Mouse (Mus musculus) bone marrow, adult 2 months (tissue): ENCODE measurements around the gene Smim4. TPM values are rescaled to one million over a fixed set of nuclear protein-coding genes. Genes with fewer than 3 reads are reported as not detected.

Experiments
- H3K27ac ChIP-seq: fragments of 200-500 bp; 2 replicates; pipeline ENCODE4 v1.5.1; 2012; ENCODE audit warnings: low read depth, mild to moderate bottlenecking, control low read depth, inconsistent platforms, low read length; ENCODE audit not compliant: control insufficient read depth, poor library complexity, insufficient read depth
- H3K4me1 ChIP-seq: fragments of 200-500 bp; 2 replicates; pipeline ENCODE4 v1.6.1; 2011; ENCODE audit warnings: low read length; ENCODE audit not compliant: control insufficient read depth, insufficient read depth
- H3K4me3 ChIP-seq: fragments of 200-500 bp; replicated peaks from 2 replicates; pipeline ENCODE3; 2011; ENCODE audit warnings: mild to moderate bottlenecking, low read depth, low read length, control low read depth; ENCODE audit not compliant: control insufficient read depth
- CTCF ChIP-seq: fragments of 200-500 bp; IDR thresholded peaks from 2 replicates; pipeline ENCODE4 v1.5.1; 2011; ENCODE audit warnings: low read length, control low read depth; ENCODE audit not compliant: control insufficient read depth, insufficient read depth
- POLR2A ChIP-seq: fragments of 200-500 bp; IDR thresholded peaks from 2 replicates; pipeline ENCODE4 v1.6.1; 2011; ENCODE audit warnings: low read depth, mild to moderate bottlenecking, control low read depth, low read length, borderline replicate concordance; ENCODE audit not compliant: control insufficient read depth
- WGBS: fragments of 180-500 bp; shearing (Covaris S2); methylation state at CpG from one replicate; pipeline ENCODE4 v1.1.7; 2018; 5-methylcytosine and 5-hydroxymethylcytosine counted together
- polyA plus RNA-seq: library from polyadenylated mRNA; stranded (reverse); fragments of >200 nt; gene quantifications from 2 replicates; pipeline ENCODE4 v1.2.4, GENCODE M21; 2011; ENCODE audit warnings: low replicate concordance; ENCODE audit not compliant: missing spikeins, insufficient read depth, insufficient read length

Smim4 gene
- polyA plus RNA-seq, 1 experiment: 29.0 TPM

GRCm38 (mm10) chr14:31169508-31169907 is 40.8 kb upstream of the Smim4 start:
- H3K27ac ChIP-seq: no peak overlapping the region
- H3K4me1 ChIP-seq: peaks cover 5% of the 10 kb centered on the region
- 19% methylated on average over 6 of the region's 6 CpGs for WGBS
- H3K4me3 ChIP-seq: no peak overlapping the region
- no peak for TF ChIP-seq POLR2A
- no peak for TF ChIP-seq CTCF

DNA sequence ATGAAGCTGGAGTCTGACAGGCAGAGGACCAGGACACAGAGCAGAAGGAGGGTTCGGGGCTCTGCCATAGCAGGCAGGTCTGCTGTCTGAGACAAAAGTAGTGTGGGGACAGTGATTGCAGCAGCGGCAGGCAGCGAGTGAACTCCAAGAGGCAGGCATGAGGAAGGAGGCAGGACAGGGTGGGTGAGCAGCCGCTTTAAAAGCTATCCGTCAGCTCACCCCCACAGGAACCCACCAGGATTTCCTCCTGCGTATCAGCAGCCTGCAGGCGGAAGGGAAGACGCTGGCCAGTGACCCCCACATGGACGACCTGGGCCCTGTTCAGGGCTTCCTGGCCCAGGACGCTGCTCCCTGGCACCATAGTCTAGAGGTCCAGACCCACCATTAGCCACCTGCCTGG is 39.7 kb upstream of the Smim4 start, which contains the start of gene Stab1:
Stab1 (minus strand) TSS at position 217 of the 400 bp plus-strand sequence.
- TF ChIP-seq POLR2A (no peak), CTCF (no peak)
- peak within 1 kb of the TSS; percentile 13 for H3K4me3 ChIP-seq
- peaks cover 5% of the 10 kb centered on the region for H3K4me1 ChIP-seq
- H3K27ac ChIP-seq: no peak within 1 kb of the TSS; the same call in 1 of the 2 replicates
- WGBS: 3% methylated on average over 10 of the region's 10 CpGs

DNA sequence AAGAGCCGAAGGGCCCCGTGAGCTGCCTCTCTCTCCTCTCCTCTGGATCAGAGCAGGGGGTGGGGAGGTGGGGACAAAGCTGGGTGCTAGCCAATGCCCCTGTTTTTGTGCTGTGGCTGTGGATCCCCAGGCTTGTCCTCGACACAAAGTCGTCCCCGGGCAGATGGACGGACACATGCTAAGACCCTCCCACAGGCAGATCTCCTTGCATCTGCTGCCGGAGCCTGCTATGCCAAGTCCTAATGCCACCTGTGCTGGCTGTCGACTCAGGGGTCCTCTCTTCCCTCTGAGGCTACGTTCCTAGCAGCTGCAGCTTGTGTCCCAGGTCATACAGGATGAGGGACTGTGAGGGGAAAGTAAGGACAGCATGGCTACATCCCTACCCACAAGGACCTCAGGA is 38.1 kb upstream of the Smim4 start:
- TF ChIP-seq CTCF (no peak), POLR2A (no peak)
- H3K4me1 ChIP-seq: peaks cover 5% of the 10 kb centered on the region
- 38% methylated on average over 9 of the region's 9 CpGs for WGBS
- H3K4me3 ChIP-seq: peak overlapping the region; percentile 5
- H3K27ac ChIP-seq: peak overlapping the region; percentile 90

DNA sequence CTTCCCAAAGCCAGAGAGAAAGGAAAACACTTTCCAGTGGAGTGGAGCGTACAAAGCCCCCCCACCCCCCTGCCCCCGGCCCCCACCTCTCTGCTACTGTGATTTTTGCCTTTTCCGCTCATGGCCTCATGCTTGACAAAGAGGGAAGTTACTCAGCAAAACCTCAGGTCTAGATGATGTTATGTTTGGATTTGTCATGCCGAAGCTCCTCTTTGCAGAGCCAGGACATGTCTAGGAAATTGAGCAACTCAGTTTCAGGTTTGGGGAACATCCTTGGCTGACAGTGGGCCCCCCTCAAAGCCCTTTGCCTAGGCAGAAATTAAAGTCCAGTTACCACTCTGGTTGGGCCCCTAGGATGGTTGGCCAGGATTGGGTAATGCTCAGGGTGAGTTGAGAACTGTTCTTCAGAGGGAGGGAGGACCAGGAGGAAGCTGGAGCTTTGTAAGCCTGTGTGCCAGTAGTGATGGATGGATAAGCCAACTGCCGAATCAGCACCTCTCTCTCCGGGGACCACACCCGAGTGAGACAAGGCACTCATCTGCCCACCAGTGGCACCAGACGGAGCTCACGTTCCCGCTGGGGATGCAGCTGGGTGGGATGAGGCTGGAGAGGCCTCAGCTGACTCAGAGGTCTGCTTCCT is 37.4 kb upstream of the Smim4 start:
- peak overlapping the region; percentile 34 for H3K4me3 ChIP-seq
- 2% methylated on average over 10 of the region's 10 CpGs for WGBS

GRCm38 (mm10) chr14:31165458-31165857 is 36.7 kb upstream of the Smim4 start:
- TF ChIP-seq CTCF (no peak), POLR2A (no peak)
- H3K27ac ChIP-seq: peak overlapping the region; percentile 25; the same call in 1 of the 2 replicates
- no peak overlapping the region for H3K4me3 ChIP-seq
- WGBS: 28% methylated on average over 7 of the region's 7 CpGs
- H3K4me1 ChIP-seq: peaks cover 5% of the 10 kb centered on the region

More for the DNA sequence above, 37.4 kb upstream of the Smim4 start:
- peak overlapping the region; percentile 90 for H3K27ac ChIP-seq
- peaks cover 5% of the 10 kb centered on the region for H3K4me1 ChIP-seq
- TF ChIP-seq CTCF: no peak
- TF ChIP-seq POLR2A: no peak

DNA sequence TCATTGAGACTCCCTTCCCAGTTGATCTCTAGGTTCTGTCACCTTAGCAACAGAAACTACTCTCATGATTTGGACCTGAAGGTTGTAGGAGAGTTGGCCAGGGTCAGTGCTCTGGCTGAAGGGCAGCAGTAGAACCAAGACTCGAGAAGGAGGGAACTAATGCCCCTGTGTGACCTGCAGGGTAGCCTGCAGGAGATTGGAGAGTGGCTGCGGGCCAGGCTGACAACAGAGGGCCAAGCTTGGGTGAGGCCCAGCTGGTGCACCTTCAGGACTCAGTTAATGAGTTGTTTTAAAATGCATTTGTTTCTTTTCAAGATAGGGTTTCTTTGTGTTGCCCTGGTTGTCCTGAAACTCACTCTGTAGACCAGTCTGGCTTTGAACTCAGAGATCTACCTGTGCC is 36.3 kb upstream of the Smim4 start:
- H3K27ac ChIP-seq: no peak overlapping the region
- peaks cover 5% of the 10 kb centered on the region for H3K4me1 ChIP-seq
- no peak for TF ChIP-seq POLR2A
- TF ChIP-seq CTCF: no peak
- H3K4me3 ChIP-seq: no peak overlapping the region
- WGBS: 59% methylated on average over 2 of the region's 2 CpGs

DNA sequence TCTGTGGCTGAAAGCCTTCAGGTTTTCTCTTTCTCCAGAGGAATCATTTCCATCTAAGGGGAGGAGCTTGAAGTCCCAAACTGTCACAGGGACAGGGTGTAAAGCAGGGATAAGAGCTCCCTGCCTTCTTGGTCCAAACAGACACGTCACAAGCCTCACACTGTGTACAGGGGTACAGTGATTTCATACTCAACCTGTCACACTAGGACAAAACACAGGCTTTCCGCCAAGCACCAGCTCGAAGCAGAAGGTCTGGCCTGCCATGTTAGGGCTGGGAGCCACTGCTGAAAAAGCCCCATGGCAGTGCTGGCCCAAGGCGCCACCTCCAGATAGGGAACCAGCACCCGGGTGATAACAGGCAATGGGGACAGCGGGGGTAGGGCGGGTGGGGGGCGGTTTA is 35.3 kb upstream of the Smim4 start:
- H3K27ac ChIP-seq: no peak overlapping the region
- no peak for TF ChIP-seq POLR2A
- TF ChIP-seq CTCF: no peak
- H3K4me1 ChIP-seq: peaks cover 5% of the 10 kb centered on the region
- 61% methylated on average over 8 of the region's 8 CpGs for WGBS
- H3K4me3 ChIP-seq: no peak overlapping the region

- WGBS: 78% methylated on average over 10 of the region's 10 CpGs
- no peak for TF ChIP-seq POLR2A
- TF ChIP-seq CTCF: no peak
- Histone ChIP-seq H3K27ac (no peak overlapping the region; the same call in 1 of the 2 replicates), H3K4me3 (no peak overlapping the region), H3K4me1 (peaks cover 2% of the 10 kb centered on the region; the same call in 1 of the 2 replicates)
Observed at GRCm38 (mm10) chr14:31161638-31162037, 32.9 kb upstream of the Smim4 start.
